Mouse (Mus musculus) kidney, postnatal 10 days (tissue): Measurements from ENCODE around the gene Foxs1.

Experiments
- DNase-seq: peaks from one replicate; pipeline ENCODE4 v3.0.0; 2021; ENCODE audit warnings: mixed read lengths

Foxs1 gene

DNA sequence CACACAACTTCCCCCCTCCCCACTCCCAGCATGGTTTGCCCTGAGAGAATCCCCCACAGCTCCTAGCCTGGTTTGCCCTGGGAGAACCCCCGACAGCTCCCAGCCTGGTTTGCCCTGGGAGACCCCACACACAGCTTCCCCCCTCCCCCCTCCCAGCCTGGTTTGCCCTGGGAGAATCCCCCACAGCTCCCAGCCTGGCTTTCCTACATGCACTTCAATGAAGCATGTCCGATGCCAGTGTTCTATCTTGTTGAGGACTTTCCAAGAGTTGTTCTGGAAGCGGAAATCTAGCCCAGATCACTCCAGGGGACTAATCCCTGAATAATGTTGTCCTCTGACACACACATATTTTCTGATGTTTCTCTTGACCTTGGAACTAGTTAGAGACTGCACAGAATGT lies 30.4 kb downstream of the Foxs1 start:
- DNase-seq: no peak

DNA sequence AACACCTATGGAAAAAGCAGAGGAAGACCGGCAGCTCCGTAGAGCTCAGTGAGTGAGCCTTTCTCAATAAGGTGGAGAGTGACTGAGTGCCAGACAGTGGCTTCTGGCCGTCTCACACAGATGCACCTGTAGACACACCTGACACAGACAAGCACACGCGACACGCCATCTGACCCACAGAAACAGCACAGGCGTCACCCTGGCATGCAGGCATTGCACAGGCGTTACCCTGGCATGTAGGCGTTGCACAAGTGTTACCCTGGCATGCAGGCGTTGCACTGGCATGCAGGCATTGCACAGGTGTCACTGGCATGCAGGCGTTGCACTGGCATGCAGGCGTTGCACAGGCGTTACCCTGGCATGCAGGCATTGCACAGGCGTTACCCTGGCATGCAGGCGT lies 31.7 kb downstream of the Foxs1 start:
- no peak for DNase-seq

GRCm38 (mm10) chr2:152899011-152899410 lies 34.0 kb downstream of the Foxs1 start:
- DNase-seq: no peak

GRCm38 (mm10) chr2:152896926-152897325 lies 36.1 kb downstream of the Foxs1 start:
- no peak for DNase-seq

GRCm38 (mm10) chr2:152895834-152896233 lies 37.2 kb downstream of the Foxs1 start:
- no peak for DNase-seq

GRCm38 (mm10) chr2:152888774-152889173 lies 44.2 kb downstream of the Foxs1 start:
- DNase-seq: no peak

GRCm38 (mm10) chr2:152887230-152887629 lies 45.8 kb downstream of the Foxs1 start:
- no peak for DNase-seq

GRCm38 (mm10) chr2:152884101-152884645 lies 48.8 kb downstream of the Foxs1 start:
- no peak for DNase-seq
